Mouse (Mus musculus): ENCODE results near the gene Rasal2. TPM values are rescaled to one million over a fixed set of nuclear protein-coding genes. Genes with fewer than 3 reads are reported as not detected.

Gene Rasal2
- total RNA-seq, 2 experiments from 2014 or later, result 91.1 to 93.7 TPM

DNA sequence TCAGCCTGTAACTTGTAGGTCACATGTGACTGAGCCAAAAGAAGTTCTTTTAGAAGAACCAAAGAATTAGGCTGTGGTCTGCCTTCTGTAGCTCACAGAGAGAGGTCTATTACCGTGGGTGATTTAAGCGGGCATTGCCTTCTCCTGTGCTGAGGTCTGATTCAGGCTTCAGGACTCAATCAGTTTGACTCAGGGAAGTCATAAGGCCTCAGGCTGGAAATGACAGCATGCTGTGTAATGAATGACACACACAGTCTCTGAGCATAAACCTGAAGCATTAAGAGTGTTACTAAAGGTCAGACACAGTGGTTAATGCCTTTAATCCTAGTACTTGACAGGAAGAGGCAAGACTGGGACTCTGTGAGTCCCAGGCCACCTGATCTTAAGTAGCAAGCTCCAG, 31.7 kb downstream of the Rasal2 start:
- H3K27ac ChIP-seq, result no peak overlapping the region
- TF ChIP-seq CTCF (conservative IDR thresholded peaks at IDR 0.05), result no peak
- DNase-seq (ENCODE audit: low spot score in 2 of 2), result no peak
- H3K4me3 ChIP-seq, result no peak overlapping the region

DNA sequence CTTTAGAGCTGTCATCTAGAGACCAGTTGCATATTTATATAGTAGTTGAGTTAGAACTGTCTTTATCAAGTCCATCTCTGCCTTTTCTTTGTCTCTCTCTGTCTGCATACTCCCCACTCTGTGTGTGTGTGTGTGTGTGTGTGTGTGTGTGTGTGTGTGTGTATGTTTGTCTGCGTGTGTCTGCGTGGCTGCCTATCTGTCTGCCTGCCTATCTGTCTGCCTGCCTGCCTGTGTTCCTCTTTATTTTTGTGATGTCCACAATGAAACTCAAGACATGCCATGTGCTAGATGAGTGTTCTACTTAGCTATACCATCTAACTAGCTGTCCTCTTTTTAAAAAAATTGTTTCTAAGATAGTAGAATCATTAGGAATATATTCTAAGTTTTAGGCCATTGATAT, 42.0 kb downstream of the Rasal2 start:
- no peak for DNase-seq (ENCODE audit: low spot score in 2 of 2)
- Histone ChIP-seq H3K27ac (no peak overlapping the region), H3K4me3 (no peak overlapping the region)
- no peak for TF ChIP-seq CTCF (conservative IDR thresholded peaks at IDR 0.05)

DNA sequence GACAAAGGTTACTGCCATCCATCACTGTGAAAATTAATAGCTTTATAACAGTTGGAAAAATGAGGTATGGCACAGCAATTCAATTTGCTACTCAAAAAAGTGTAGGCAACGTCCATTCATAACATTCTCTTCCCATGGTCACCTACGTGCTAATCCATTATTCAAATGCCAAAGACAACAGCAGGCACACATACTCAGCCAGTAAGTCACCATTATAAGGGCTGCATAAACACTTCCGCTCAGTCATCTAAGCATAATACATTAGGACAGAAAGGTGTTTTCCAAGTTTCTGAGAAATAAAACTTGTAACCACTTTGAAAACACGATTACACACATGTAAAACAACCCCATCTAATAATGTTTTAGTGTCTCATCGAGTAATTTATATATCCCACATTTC, 44.1 kb downstream of the Rasal2 start:
- no peak overlapping the region for H3K27ac ChIP-seq

DNA sequence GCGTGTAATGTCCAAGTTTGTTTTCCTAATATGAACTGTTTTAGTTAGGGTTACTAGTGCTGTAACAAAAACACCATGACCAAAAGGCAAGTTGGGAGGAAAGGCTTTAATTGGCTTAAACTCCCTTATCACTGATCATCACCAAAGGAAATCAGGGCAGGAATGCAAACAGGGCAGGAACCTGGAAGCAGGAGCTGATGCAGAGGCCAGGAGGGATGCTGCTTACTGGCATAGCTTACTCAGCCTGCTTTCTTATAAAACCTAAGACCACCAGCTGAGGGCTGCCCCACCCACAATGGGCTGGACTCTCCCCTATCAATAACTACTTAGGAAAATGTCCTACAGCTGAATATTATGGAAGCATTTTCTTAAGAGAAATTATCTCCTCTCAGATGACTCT, 65.7 kb downstream of the Rasal2 start:
- no peak overlapping the region for H3K27ac ChIP-seq
- TF ChIP-seq CTCF (conservative IDR thresholded peaks at IDR 0.05), result no peak
- DNase-seq (ENCODE audit: low spot score in 2 of 2), result no peak
- no peak overlapping the region for H3K4me3 ChIP-seq

More for the DNA sequence above, 44.1 kb downstream of the Rasal2 start:
- H3K4me3 ChIP-seq, result no peak overlapping the region
- DNase-seq (ENCODE audit: low spot score in 2 of 2), result no peak
- no peak for TF ChIP-seq CTCF (conservative IDR thresholded peaks at IDR 0.05)

DNA sequence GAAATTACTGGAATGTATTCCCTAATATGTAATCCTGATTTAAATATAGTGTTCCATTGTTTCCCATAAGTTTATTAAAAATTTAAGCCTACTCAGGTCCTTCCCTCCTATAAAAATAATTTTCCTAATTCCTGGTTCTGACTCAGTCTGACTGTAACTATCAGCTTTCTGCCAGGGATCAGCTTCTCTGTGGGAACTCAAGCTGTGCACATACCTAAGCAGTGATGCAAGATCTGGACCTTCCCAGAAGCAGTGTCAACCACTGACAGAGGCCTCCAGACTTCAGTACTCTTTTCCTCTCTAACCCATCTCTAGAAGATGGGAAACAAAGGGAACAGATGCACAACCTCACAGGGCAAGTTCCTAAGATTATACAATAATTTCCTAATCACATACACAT, 68.9 kb downstream of the Rasal2 start:
- Histone ChIP-seq H3K4me3 (no peak overlapping the region), H3K27ac (no peak overlapping the region)
- no peak for TF ChIP-seq CTCF (conservative IDR thresholded peaks at IDR 0.05)
- DNase-seq (ENCODE audit: low spot score in 2 of 2), result no peak

DNA sequence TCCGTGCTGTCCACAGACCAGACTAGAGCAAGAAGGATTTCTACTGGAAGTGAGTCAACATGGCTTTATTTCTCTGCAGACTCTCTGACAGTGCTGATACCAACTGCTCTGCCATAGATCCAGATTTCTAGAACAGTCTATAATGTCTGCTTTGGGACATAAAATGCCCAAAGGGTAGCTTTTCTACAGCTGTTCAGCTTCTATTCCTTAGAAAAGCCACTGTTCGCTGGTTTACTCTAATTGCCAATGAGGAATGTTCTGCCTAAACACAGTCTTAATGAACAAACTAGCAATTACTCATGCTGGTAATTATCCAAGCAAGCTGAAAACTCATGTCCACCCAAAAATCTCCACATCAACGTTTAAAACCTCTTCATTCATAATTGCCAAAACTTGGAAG, 77.6 kb downstream of the Rasal2 start:
- Histone ChIP-seq H3K4me3 (no peak overlapping the region), H3K27ac (peak overlapping the region; percentile 25; the same call in 1 of the 2 replicates)
- no peak for DNase-seq (ENCODE audit: low spot score in 2 of 2)
- TF ChIP-seq CTCF (conservative IDR thresholded peaks at IDR 0.05), result no peak

DNA sequence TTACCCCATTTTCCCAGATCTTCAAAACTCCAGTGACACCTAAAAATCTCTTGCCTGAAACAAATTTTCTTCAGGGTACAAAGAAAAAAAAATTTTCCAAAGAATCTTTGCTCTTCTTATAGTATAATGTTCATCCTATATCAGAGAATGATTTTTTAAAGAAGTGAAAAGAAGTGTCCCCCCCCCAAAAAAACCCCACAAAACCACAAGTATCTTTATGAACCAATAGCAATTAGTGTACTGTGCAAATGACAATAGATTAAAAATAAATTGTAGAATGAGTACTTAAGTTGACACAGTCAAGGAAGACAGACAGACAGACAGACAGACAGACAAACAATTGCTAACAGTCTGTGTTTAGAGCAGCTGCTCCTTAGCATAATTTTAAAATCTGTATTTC, 84.3 kb downstream of the Rasal2 start:
- no peak for DNase-seq (ENCODE audit: low spot score in 2 of 2)

DNA sequence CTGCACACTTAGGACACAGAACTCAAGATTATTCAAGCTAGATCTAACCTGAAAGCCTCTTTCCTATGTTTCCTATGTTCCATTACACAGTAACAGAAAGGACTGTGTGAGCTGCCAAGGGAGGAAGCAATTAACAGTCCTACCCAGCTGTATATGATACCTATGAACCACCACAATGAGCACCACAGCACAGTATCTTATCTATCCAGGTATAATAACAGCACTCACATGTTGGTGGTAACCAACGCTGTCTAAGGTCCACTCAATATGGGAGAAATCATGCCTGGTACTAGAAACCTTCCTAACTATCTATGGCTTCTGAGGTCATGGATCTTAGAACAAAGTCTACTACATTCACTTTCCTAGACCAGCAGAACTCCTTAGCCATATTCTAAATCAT, 89.3 kb downstream of the Rasal2 start:
- DNase-seq (ENCODE audit: low spot score in 2 of 2), result no peak
- H3K4me3 ChIP-seq, result no peak overlapping the region
- H3K27ac ChIP-seq, result no peak overlapping the region
- TF ChIP-seq CTCF (conservative IDR thresholded peaks at IDR 0.05), result no peak

More for the DNA sequence above, 84.3 kb downstream of the Rasal2 start:
- no peak for TF ChIP-seq CTCF (conservative IDR thresholded peaks at IDR 0.05)
- Histone ChIP-seq H3K4me3 (no peak overlapping the region), H3K27ac (no peak overlapping the region)

DNA sequence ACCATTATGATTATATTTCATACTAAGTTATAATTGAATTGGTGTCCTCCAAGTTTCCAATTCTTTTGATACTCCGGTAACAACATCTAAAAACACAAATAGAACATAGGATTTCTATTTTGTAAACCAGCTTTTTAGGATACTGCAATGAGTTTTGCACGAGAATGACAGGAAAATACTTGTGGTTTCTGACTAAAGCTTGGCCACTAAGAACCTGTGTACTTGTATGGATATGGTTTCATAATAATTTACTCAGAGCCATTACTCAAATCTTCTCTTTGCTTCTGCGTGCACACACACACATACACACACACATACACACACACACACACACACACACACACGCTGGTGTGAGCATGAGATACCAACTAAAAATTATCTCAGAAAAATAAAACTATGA, 93.5 kb downstream of the Rasal2 start:
- Histone ChIP-seq H3K27ac (no peak overlapping the region), H3K4me3 (no peak overlapping the region)
- DNase-seq (ENCODE audit: low spot score in 2 of 2), result no peak
- no peak for TF ChIP-seq CTCF (conservative IDR thresholded peaks at IDR 0.05)

DNA sequence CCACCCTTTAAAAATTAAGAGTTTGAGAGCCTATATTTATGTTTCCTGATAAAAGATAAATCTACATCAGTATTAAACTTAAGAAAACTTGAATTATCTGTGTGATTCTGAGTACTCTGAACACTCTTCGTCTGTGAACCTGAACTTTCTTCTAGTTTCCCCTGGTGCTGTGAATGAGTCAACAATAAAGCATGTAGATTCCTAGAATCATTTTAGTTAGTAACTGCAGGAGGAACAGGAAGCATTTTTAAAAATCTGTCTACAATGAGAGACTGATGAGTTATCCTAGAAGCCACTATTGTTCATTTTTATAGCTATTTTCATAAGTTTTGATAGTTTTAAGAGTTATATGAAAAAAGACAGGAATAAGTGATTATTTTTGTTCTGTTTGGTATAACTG, 111.1 kb downstream of the Rasal2 start:
- no peak for TF ChIP-seq CTCF (conservative IDR thresholded peaks at IDR 0.05)
- no peak overlapping the region for H3K4me3 ChIP-seq
- DNase-seq (ENCODE audit: low spot score in 2 of 2), result no peak
- H3K27ac ChIP-seq, result no peak overlapping the region

DNA sequence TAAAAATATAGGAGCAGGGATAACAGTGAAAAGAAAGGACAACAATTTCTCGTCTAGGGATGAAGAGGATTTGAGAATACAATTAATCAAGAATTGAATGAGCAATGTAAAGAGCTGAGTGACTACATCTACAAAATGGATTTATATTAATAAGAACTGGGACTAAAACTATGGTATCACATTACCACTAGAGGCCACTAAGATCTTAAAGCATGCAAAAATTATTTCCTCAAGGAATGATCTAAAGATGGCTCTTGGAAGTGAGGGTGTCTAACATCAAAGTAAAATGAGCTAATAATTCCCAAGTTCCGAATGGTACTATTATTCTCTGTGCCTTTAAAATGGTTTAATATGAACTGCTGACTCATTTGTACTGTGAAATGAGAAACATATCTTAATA, 112.8 kb downstream of the Rasal2 start:
- DNase-seq (ENCODE audit: low spot score in 2 of 2), result no peak
- H3K27ac ChIP-seq, result no peak overlapping the region
- TF ChIP-seq CTCF (conservative IDR thresholded peaks at IDR 0.05), result peak; percentile 79
- no peak overlapping the region for H3K4me3 ChIP-seq

DNA sequence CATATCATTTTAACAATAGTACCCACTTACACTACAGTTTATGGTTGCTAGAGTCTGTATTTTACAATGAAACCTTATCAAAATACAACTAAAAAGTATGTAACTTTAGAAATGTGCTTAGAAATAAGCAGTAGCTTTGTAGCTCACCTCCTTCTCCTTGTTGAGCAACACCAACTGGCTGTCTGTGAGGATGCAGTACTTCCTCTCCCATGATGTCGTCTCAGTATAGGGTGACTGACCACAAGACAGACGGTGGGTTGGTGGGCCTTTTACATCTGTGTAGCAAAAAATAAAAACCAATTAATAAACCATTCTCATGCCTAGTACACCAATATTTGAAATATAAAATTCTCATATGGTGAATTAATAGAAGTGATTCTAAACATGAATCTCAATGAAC, 113.4 kb downstream of the Rasal2 start:
- H3K4me3 ChIP-seq, result no peak overlapping the region
- no peak for TF ChIP-seq CTCF (conservative IDR thresholded peaks at IDR 0.05)
- no peak overlapping the region for H3K27ac ChIP-seq
- DNase-seq (ENCODE audit: low spot score in 2 of 2), result no peak

DNA sequence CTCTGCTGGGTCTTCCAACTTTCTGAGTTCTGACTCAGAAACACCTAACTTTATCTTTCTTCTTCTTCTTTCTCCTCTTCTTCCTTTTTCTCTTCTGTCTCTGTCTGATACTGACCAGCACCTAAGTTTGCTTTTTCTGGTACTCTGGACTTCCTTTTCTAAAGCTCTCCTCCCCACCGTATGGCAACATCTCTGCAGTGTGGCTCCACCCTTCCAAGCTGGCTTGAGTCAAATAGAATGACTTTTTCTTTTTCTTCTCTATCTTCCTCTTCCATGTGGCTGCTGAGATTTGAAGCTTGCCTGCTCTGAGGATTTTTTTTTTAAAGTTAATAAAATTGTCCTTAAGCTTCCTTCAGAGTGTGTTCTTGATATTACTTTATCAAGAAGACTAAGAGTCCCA, 115.3 kb downstream of the Rasal2 start:
- TF ChIP-seq CTCF (conservative IDR thresholded peaks at IDR 0.05), result no peak
- DNase-seq (ENCODE audit: low spot score in 2 of 2), result no peak
- no peak overlapping the region for H3K4me3 ChIP-seq
- H3K27ac ChIP-seq, result no peak overlapping the region

DNA sequence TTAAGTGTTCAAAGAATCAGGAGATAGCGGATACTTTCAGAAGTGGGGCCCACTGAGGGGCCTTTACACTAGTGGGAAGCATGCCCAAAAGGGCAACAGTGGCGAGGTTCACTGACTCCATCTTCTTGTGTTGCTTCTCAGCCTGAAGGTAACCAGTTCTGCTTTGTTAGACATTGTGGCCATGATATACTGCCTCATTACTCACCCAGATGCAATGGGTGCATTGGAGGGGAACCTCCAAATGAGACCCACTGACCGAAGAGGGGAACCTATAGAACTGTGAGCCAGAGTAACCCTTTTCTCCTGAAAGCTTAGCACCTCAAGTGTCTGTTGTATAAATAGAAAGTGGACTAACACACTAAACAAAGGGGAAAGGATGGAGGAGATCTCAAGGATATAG, 116.5 kb downstream of the Rasal2 start:
- DNase-seq (ENCODE audit: low spot score in 2 of 2), result no peak
- Histone ChIP-seq H3K4me3 (no peak overlapping the region), H3K27ac (no peak overlapping the region)
- no peak for TF ChIP-seq CTCF (conservative IDR thresholded peaks at IDR 0.05)

DNA sequence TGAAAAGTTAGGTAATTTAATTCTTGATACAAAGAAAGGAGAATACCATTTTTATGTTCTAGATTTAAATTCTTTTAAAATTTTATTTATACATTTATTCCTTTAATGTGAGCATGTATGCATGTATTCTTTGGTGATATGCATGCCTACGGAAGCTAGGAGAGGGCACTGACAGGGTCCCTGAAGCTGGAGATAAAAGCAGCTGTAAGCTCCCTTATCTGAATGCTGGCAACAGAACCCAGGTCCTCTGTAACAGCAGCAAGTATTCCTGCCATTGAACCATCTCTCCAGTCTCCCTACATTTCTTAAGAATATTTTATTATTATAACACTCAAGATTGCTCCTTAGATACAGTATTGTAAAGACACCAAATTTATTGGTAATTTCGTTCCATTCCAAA, 122.2 kb downstream of the Rasal2 start:
- no peak overlapping the region for H3K27ac ChIP-seq
- DNase-seq (ENCODE audit: low spot score in 2 of 2), result no peak
- H3K4me3 ChIP-seq, result no peak overlapping the region
- no peak for TF ChIP-seq CTCF (conservative IDR thresholded peaks at IDR 0.05)

All from layer of hippocampus, adult 2 months (tissue).